Mouse (Mus musculus) neural tube, postnatal 0 days (tissue): ENCODE data around the gene Xrn1. TPM values are rescaled to one million over a fixed set of nuclear protein-coding genes. Genes with fewer than 3 reads are reported as not detected.

ENCODE experiments used
- polyA plus RNA-seq: library from polyadenylated mRNA; unstranded; fragments of >200 nt; fragmentation: Nextera tagmentation; extraction: Ambion mirVana; gene quantifications from 2 replicates; pipeline ENCODE4 v1.2.1, GENCODE M21; 2015

Xrn1 gene
- polyA plus RNA-seq = 13.5 and 13.7 TPM in 2 replicates

DNA sequence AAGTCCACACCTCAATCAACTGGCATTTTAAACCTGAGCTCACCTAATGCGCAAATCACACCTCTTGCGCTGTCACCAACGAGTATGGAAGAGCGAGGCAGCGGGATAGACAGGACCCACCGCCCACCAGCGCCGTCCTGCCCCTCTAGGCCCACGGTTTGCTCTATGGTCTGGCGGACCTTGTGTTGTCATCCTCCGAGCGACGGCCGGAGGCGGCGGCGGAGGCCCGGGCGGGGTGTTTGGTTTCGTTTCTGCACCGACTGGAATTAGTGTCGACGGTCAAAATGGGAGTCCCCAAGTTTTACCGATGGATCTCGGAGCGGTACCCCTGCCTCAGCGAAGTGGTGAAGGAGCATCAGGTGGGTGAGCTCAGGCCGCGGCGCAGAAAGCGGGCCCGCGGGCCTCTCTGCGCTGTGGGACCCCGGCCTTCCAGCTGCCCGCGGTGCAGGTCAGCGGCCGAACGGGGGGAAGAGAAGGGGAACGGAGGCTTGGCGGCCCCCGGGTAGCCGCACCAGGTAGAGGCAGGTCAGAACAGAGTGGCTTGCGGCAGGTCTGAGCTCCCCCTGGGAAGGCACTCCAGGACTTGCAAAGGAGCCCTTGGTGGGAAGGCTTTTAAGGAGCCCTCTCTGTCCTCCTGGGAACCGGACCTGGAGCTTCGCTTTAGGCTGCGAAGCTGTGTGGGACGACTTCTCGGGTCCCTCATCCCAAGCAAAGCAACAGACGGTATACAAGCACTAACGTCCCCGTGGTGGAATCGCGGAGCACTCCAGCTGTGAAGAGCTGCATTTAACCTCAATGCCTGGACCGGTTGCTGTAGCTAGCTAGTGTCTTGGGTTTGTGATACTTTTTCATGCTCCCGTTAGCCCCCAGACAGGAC, at the start of gene Xrn1:
TSS of gene Xrn1 (plus strand) at position 176 of the 877 bp plus-strand sequence.

Other genes with a start within 250 kb of the Xrn1 start
- 10.0 and 11.6 TPM in 2 replicates for gene Trpc1, start 204.4 kb upstream of the Xrn1 start, polyA plus RNA-seq
- 1.9 and 2.0 TPM in 2 replicates for gene Pls1, start 109.4 kb upstream of the Xrn1 start, polyA plus RNA-seq
- gene Atr, start 97.2 kb upstream of the Xrn1 start, polyA plus RNA-seq = 7.8 and 9.1 TPM in 2 replicates
- 2.3 and 3.2 TPM in 2 replicates for gene Gk5, start 164.6 kb downstream of the Xrn1 start, polyA plus RNA-seq
- gene Tfdp2, start 241.5 kb downstream of the Xrn1 start, polyA plus RNA-seq = 13.1 and 14.6 TPM in 2 replicates